Mouse (Mus musculus): ENCODE results near the gene Rabif. TPM values are rescaled to one million over a fixed set of nuclear protein-coding genes. Genes with fewer than 3 reads are reported as not detected.
"Not testable (repeated sequence)": the region's sequence is repeated elsewhere in the genome, so short reads cannot be mapped to it uniquely, and the experiment has no call there.

Gene Rabif
- 24.7 and 25.4 TPM in 2 replicates for polyA plus RNA-seq (2012; ENCODE audit: insufficient read depth, insufficient read length, missing spikeins)

DNA sequence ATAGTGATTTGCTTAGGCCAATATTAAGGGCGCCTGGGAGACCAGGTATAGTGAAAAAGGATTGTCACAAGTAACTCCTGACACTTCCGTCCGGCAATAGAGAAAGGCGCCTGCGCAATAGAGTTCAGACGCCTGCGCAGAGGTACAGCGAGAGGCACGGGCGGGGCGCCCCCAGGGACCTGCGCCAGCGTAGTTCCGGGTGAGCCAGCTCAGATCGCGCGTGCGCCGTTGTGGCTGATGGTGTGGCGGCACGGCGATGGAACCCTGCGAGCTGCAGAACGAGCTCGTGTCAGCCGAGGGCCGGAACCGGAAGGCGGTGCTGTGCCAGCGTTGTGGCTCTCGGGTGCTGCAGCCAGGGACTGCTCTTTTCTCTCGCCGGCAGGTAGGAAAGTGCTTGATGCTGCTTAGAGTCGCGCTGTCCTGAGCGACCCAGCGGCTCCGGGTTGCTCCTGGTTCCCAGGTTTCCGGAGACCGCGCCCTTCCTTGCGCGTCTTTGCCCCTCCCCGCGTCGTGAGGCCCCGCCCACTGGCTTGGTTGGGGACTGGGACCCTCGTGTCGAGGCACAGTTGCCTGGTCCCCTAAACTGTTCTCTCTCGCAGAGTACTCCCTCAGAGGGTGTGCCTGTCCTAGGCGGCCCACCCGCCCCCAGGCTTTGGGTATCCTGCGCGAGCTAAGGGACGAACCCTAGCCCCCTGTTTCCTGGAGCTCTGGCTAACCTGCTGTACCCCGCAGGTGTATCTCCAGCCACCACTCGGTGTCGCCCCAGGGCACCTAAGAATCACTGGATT lies at the start of gene Rabif:
TSS of gene Rabif (plus strand) at position 221 of the 788 bp plus-strand sequence.
- Histone ChIP-seq H3K4me1 (ENCODE audit: control insufficient read depth, insufficient read depth, insufficient read length, low read length) (peaks cover 10% of the 10 kb centered on the region; the same call in 1 of the 2 replicates), H3K4me3 (ENCODE audit: insufficient read depth, low read depth, low read length) (peak within 1 kb of the TSS; percentile 77), H3K27ac (replicated peaks; ENCODE audit: low read depth, low read length) (peak within 1 kb of the TSS; percentile 85)

DNA sequence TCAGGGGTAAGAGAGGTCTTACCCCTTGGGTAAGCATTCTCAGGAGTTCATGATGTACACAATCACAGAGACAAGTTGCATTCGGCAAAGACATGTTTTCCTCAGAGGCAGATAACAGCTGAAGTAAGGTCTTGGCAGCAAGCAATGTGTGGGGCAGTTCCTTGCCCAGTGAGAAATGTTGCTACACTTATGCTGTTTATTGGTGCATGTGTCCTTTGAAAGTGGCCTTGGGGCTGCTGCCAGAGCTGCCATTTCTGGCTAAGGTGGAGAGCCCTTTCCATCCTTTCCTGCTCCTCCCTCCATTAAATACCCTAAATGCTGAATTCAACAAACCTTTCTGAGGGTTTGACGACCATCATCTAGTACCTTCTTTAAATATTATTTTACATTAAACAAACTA lies 49.0 kb upstream of the Rabif start:
- 0 out of 2 replicates have a peak overlapping the region, but pooled peaks have one; percentile 30 for H3K27ac ChIP-seq (replicated peaks; ENCODE audit: low read depth, low read length)
- no peak overlapping the region for H3K4me3 ChIP-seq (ENCODE audit: insufficient read depth, low read depth, low read length)
- peaks cover 3% of the 10 kb centered on the region for H3K4me1 ChIP-seq (ENCODE audit: control insufficient read depth, insufficient read depth, insufficient read length, low read length)

DNA sequence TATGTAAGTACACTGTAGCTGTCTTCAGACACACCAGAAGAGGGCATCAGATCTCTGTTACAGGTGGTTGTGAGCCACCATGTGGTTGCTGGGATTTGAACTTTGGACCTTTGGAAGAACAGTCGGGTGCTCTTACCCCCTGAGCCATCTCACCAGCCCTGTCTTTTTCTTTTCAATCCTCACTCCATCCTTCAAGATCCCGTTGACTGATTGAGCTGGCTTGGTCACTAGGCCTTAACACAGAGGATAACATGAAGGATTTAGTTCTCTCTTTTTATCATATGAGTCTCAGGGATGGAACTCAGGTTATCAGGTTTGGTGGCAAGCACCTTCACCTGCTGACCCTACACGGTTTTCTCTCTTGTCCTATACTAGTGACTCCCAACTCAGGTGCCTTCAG lies 45.9 kb upstream of the Rabif start:
- H3K27ac ChIP-seq (replicated peaks; ENCODE audit: low read depth, low read length); H3K4me3 ChIP-seq (ENCODE audit: insufficient read depth, low read depth, low read length); H3K4me1 ChIP-seq (ENCODE audit: control insufficient read depth, insufficient read depth, insufficient read length, low read length): not testable (repeated sequence)

DNA sequence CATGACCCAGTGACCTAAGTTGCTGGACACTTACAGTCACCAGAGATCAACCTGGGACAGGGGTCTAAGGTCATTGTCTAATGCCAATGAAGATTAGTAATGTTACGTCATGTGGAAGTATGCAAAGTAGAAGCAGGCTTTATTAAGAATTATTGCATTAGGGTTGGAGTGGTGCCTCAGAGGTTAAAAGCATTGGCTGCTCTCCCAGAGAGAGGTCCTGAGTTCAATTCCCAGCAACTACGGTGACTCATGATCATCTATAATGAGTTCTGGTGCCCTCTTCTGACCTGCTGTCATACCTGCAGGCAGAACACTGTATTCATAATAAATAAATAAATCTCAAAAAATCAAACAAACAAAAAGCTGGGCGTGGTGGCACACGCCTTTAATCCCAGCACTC lies 44.2 kb upstream of the Rabif start:
- Histone ChIP-seq H3K27ac (replicated peaks; ENCODE audit: low read depth, low read length) (no peak overlapping the region), H3K4me3 (ENCODE audit: insufficient read depth, low read depth, low read length) (no peak overlapping the region), H3K4me1 (ENCODE audit: control insufficient read depth, insufficient read depth, insufficient read length, low read length) (no peaks in the 10 kb centered on the region)

DNA sequence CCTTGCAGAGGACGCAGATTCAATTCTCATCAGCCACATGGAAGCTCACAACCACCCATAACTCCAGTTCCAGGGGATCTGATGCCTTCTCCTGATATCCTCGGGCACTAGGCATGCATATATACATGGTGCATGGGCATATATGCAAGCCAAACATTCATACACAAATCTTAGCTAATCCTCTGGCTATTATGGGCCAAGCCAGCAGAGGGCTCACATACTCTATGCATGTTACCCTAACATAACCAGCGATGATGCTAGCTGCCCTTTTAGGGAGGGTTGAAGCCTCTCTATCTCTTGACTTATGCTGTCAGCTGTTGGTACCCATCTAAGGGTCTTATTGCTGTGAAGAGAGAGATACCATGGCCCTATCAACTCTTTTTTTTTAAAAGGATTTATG lies 43.5 kb upstream of the Rabif start:
- H3K4me3 ChIP-seq (ENCODE audit: insufficient read depth, low read depth, low read length), result no peak overlapping the region

DNA sequence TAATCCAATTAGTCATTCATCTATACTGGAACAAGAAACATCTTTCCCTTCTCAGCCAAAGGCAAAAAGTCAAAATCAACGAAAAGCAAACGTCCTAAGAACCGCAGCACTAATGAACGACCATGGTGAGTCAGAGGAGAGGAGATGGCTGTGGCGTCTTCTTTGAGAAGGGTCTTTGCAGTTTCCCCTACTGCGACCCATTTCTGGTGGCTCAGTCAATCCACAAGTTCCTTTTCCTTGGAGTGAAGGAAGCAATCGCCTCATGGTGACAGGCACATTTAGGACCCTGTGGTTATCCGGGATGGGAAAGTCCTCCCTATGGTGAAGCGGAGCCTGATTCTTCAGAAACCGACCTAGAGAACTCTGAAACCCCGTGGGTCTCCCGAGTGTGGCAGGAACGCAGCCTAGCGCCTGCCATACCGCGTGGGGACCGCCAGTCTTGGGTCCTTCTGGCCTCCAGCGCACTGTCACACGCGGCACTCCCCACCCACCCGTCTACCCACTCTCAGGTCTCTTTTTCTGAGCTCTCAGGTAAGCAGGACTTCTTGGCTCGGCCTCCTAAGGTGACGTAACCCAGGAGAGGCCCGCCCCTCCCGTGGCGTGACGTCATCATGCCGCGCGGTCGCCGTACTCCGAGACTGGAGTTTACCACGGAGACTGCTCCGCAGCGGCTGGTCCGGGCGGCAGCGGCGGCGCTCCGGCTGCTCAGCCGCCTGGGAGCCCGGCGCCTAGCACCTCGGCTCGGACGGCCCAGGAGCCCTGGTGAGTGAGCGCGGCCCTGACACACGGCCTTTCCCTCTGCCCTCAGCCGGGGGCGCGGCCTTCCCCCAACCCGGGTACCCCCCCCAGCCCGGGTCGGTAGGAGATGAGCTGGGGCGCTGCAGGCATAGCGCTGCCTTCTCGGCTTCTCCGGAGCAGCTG lies 39.3 kb upstream of the Rabif start, which contains the start of gene Klhl12:
TSS of gene Klhl12 (plus strand) at position 628 of the 921 bp plus-strand sequence.
- Histone ChIP-seq H3K4me3 (ENCODE audit: insufficient read depth, low read depth, low read length) (peak within 1 kb of the TSS; percentile 82), H3K4me1 (ENCODE audit: control insufficient read depth, insufficient read depth, insufficient read length, low read length) (no peaks in the 10 kb centered on the region), H3K27ac (replicated peaks; ENCODE audit: low read depth, low read length) (peak within 1 kb of the TSS; percentile 39)

More for the DNA sequence above, 43.5 kb upstream of the Rabif start:
- H3K27ac ChIP-seq (replicated peaks; ENCODE audit: low read depth, low read length), result no peak overlapping the region
- H3K4me1 ChIP-seq (ENCODE audit: control insufficient read depth, insufficient read depth, insufficient read length, low read length), result no peaks in the 10 kb centered on the region

DNA sequence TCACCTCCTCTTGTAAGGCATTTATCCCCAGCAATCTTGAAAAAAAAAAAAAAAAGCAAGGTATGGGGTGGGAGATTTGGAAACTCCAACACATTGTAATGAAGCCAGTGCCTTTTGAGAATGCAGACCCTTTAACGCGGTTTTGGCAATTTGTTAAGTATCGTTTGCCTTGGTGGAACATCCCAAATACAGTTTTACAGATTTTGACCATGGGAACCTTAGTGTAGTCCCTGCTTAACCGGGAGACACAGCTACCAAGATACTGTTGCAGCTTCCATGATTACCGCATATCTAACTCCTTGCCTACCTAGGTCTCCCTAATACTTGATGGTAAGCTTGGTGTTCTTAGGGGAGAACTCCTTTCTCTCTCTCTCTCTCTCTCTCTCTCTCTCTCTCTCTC lies 38.4 kb upstream of the Rabif start:
- H3K4me3 ChIP-seq (ENCODE audit: insufficient read depth, low read depth, low read length), result peak overlapping the region; percentile 82
- no peak overlapping the region for H3K27ac ChIP-seq (replicated peaks; ENCODE audit: low read depth, low read length)

DNA sequence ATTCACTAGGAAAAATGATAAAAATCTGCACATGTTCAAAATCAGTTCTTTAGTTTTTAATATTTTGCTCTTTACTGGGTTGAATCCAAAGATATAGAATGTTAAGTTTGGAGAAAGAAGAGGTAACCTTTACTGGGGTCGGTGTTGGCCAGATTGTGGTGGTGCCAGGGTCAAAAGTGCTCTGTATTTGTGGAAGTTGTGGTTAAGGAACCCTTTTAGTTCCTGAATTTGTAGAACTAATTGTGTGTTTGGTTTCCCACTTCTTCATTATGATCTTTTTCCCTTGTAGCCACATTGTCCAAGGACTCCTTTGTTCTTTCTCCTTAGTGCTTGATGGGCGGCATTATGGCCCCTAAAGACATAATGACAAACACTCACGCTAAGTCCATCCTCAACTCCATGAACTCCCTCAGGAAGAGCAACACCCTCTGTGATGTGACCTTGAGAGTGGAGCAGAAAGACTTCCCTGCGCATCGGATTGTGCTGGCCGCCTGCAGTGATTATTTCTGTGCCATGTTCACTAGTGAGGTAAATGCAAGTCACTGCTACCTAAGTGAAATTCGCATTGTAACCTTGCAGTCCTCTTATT lies 36.2 kb upstream of the Rabif start:
- Histone ChIP-seq H3K4me3 (ENCODE audit: insufficient read depth, low read depth, low read length) (no peak overlapping the region), H3K4me1 (ENCODE audit: control insufficient read depth, insufficient read depth, insufficient read length, low read length) (no peaks in the 10 kb centered on the region), H3K27ac (replicated peaks; ENCODE audit: low read depth, low read length) (no peak overlapping the region)

More for the DNA sequence above, 38.4 kb upstream of the Rabif start:
- H3K4me1 ChIP-seq (ENCODE audit: control insufficient read depth, insufficient read depth, insufficient read length, low read length), result no peaks in the 10 kb centered on the region

DNA sequence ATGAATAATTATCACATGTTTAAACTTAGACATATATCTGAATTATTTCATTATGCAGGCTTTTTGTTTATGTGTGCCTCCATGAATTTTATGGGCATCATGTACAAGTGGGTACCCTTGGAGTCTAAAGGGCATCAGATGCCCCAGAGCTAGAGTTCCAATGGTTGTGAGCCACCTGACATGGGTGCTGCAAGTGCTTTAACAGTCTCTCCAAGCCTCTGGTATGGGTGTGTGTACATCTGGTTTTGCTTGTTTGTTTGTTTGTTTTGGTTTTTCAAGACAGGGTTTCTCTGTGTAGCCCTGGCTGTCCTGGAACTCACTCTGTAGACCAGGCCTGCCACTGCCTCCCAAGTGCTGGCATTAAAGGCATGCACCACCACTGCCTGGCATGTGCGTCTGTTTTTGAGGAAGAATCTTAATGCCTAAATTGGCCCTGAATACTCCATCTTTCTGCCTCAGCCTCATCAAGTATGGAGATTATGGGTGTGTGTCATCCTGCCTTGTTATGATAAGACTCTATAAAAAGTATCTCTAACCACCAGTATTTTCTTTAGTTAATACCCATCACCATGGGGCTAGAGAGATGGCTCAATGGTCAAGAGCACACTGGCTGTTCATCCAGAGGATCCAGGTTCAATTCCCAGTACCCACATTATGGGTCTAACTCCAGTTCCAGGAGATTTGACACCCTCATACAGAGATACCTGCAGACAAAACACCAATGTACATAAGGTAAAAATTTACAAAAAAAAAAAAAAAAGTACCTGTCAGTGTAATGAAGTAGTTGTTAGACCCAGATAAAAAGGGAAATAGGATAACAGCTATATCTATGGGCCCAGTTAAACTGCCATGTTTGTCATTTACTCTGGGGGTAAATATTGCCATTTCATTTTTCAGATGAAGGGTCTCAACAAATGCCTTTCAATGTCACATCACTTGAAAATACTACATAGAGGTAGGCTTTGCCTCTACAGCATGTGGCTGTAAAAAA lies 33.9 kb upstream of the Rabif start:
- no peak overlapping the region for H3K4me3 ChIP-seq (ENCODE audit: insufficient read depth, low read depth, low read length)

DNA sequence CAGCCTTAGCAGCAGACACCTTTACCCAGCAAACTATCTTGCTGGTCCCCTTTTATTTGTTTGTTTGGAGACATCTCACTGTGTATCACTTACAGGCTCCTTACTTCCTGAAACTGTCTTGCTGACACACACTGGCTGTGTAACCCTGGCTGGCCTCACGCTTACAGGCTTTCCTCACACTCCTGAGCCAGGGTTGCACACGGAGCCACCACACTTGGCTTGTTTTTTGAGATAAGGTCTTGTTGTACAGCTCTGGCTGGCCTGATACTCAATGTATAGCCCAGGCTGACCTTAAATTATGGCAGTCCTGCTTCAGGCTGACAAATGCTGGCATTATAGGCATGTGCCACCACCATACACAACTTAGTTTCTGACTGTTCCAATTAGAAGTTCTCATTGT lies 9.8 kb upstream of the Rabif start:
- Histone ChIP-seq H3K4me3 (ENCODE audit: insufficient read depth, low read depth, low read length) (no peak overlapping the region), H3K4me1 (ENCODE audit: control insufficient read depth, insufficient read depth, insufficient read length, low read length) (no peaks in the 10 kb centered on the region), H3K27ac (replicated peaks; ENCODE audit: low read depth, low read length) (no peak overlapping the region)

More for the DNA sequence above, 33.9 kb upstream of the Rabif start:
- no peaks in the 10 kb centered on the region for H3K4me1 ChIP-seq (ENCODE audit: control insufficient read depth, insufficient read depth, insufficient read length, low read length)
- no peak overlapping the region for H3K27ac ChIP-seq (replicated peaks; ENCODE audit: low read depth, low read length)

DNA sequence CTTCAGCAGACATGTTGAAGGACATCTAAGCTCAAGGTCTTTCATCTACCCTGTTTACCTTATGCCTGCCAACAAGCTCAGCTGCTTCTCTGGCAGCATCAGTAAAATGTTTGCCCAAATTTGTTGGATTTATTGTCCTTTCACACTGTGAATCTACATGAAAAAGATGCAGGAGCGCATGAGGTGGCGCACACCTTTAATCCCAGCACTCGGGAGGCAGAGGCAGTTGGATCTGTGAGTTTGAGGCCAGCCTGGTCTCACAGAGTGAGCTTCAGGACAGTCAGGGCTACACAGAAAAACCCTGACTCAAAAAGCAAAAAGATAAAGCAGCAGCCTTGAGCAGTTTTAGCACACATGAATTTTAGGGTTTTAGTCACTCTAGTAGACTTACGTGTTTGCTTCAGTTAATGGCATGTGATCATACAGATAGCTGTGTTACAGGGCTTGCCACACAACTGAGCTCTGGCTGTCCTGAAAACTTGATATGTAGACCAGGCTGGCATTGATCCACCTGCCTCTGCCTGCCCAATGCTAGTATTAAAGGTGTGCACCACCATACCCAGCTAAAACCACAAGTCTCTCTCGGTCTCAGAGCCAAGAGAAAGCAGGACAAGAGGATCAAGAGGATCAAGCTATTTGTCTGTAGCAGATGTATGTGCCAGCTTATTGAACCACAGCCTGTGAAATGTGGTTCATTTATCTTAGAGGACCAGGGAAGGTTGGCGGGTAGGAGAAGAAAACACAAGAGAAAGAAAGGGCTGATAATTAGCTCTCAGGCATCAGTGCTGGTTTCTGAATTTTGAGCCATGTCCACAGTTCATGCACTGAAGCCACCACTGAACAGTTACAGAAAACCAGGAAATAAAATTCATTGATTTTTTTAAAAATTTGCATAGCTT lies 3.3 kb upstream of the Rabif start:
- no peak overlapping the region for H3K27ac ChIP-seq (replicated peaks; ENCODE audit: low read depth, low read length)
- peaks cover 6% of the 10 kb centered on the region; the same call in 1 of the 2 replicates for H3K4me1 ChIP-seq (ENCODE audit: control insufficient read depth, insufficient read depth, insufficient read length, low read length)
- no peak overlapping the region for H3K4me3 ChIP-seq (ENCODE audit: insufficient read depth, low read depth, low read length)

DNA sequence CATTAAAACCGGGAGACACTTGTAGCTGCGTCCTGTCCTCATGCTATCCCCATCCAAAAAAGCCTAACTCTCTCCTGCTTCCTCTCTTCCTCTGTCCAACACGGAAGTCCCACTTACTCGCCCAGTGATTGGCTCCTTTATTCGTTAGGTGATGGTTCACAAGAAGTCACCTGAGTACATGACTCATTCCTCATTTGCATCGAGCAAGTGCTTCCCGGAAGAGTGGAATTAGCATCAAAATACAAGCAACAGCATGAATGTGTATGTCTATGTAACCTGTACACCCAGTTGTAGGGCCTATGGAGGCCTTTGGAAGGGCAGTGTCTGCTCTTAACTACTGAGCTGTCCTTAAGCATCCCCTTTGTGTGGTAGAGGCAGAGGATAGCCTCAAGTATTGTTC lies 2.2 kb upstream of the Rabif start:
- H3K4me1 ChIP-seq (ENCODE audit: control insufficient read depth, insufficient read depth, insufficient read length, low read length), result peaks cover 10% of the 10 kb centered on the region; the same call in 1 of the 2 replicates
- no peak overlapping the region for H3K27ac ChIP-seq (replicated peaks; ENCODE audit: low read depth, low read length)
- H3K4me3 ChIP-seq (ENCODE audit: insufficient read depth, low read depth, low read length), result no peak overlapping the region

DNA sequence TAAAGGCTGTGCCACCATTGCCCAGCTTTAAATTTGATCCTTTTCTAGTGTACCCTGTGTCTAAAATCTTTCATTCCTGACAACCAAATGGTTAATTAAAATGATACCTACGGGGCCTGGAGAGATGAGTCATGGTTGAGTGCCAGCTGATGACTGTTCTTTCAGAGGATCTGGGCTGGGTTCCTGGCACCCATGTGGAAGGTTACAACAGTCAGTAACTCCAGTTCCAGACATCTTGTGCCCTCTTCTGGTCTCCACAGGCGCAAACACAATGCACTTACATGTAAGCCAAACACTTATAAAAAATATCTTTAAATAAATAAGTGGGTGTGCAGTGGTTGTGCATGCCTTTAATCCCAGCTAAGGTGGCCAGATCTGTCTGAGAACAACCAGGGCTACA lies 952 bp upstream of the Rabif start:
- Histone ChIP-seq H3K4me1 (ENCODE audit: control insufficient read depth, insufficient read depth, insufficient read length, low read length) (peaks cover 10% of the 10 kb centered on the region; the same call in 1 of the 2 replicates), H3K4me3 (ENCODE audit: insufficient read depth, low read depth, low read length) (no peak overlapping the region), H3K27ac (replicated peaks; ENCODE audit: low read depth, low read length) (no peak overlapping the region)

All from brown adipose tissue, adult 24 weeks (tissue).